7 mouse cellular contexts compared by ENCODE assay signal in the genomic region with DNA sequence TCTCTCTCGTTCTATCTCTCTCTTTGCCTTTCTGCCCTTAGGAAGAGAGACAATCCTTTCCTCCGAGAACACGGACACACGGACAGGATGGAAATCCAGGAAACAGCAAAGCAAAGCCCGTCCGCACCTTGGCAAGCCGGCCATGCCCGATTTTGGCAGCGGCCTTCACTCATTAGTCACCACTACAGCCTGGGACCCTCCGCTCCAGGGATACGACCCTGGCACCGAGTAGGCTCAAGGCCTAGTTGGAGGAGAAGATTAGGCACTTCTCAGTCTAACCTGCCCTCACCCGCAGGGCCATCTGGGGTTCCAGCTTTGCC. TPM values are rescaled to one million over a fixed set of nuclear protein-coding genes. Genes with fewer than 3 reads are reported as not detected.
DNase-seq lines count a peak whose midpoint lies in the region; ATAC-seq and TF ChIP-seq lines count a peak whose summit lies in the region.

No protein-coding gene starts in this region.

- WGBS in kidney, postnatal 0 days = 0% methylated on average over 12 of the region's 13 CpGs
- 0% methylated on average over 13 of the region's 13 CpGs for WGBS in embryonic facial prominence, embryonic 11.5 days
- under 1% methylated on average over 13 of the region's 13 CpGs for WGBS in hindbrain, embryonic 12.5 days
- WGBS in midbrain, embryonic 12.5 days = 0% methylated on average over 13 of the region's 13 CpGs

- H3K4me3 ChIP-seq in kidney, postnatal 0 days (replicated peaks; ENCODE audit: low read depth, low read length) = peak overlapping the region; percentile 91
- peak overlapping the region; percentile 97 for H3K4me3 ChIP-seq in embryonic facial prominence, embryonic 11.5 days (ENCODE audit: low read depth, low read length)
- H3K4me3 ChIP-seq in hindbrain, embryonic 12.5 days = peak overlapping the region; percentile 94
- peak overlapping the region; percentile 90 for H3K4me3 ChIP-seq in midbrain, embryonic 12.5 days

- peak overlapping the region; percentile 95 for H3K9ac ChIP-seq in kidney, postnatal 0 days (ENCODE audit: low read depth, low read length)
- peak overlapping the region; percentile 97 for H3K9ac ChIP-seq in embryonic facial prominence, embryonic 11.5 days (replicated peaks; ENCODE audit: low read length)
- peak overlapping the region; percentile 95 for H3K9ac ChIP-seq in hindbrain, embryonic 12.5 days
- H3K9ac ChIP-seq in midbrain, embryonic 12.5 days (replicated peaks) = peak overlapping the region; percentile 97

- H3K27ac ChIP-seq in kidney, postnatal 0 days = peak overlapping the region; percentile 97
- no peak overlapping the region; the same call in 1 of the 2 replicates for H3K27ac ChIP-seq in embryonic facial prominence, embryonic 11.5 days (replicated peaks; ENCODE audit: low read depth, low read length)
- H3K27ac ChIP-seq in hindbrain, embryonic 12.5 days = peak overlapping the region; percentile 96
- H3K27ac ChIP-seq in midbrain, embryonic 12.5 days (replicated peaks) = peak overlapping the region; percentile 90

- no peak for ATAC-seq in kidney, postnatal 0 days (replicated peaks; ENCODE audit: low FRiP score, low read depth)
- ATAC-seq in embryonic facial prominence, embryonic 11.5 days (replicated peaks; ENCODE audit: insufficient number of reproducible peaks, low FRiP score, low TSS enrichment, low read depth) = no peak
- peak; percentile 9; the same call in 1 of the 2 replicates for ATAC-seq in hindbrain, embryonic 12.5 days (ENCODE audit: low FRiP score)
- no peak for ATAC-seq in midbrain, embryonic 12.5 days (ENCODE audit: low FRiP score, low read depth)
- no peak for ATAC-seq in erythroid progenitor cell, adult 5-6 weeks (replicated peaks; ENCODE audit: low FRiP score, poor library complexity, severe bottlenecking)

- H3K9me3 ChIP-seq in kidney, postnatal 0 days (replicated peaks; ENCODE audit: low read length) = no peaks in the 10 kb centered on the region
- H3K9me3 ChIP-seq in embryonic facial prominence, embryonic 11.5 days (replicated peaks; ENCODE audit: control insufficient read depth, low read length) = no peaks in the 10 kb centered on the region
- H3K9me3 ChIP-seq in hindbrain, embryonic 12.5 days (replicated peaks) = no peaks in the 10 kb centered on the region
- no peaks in the 10 kb centered on the region for H3K9me3 ChIP-seq in midbrain, embryonic 12.5 days

- H3K4me1 ChIP-seq in kidney, postnatal 0 days (replicated peaks; ENCODE audit: insufficient read depth, low read length) = peaks cover 38% of the 10 kb centered on the region
- peaks cover 10% of the 10 kb centered on the region; the same call in 1 of the 2 replicates for H3K4me1 ChIP-seq in embryonic facial prominence, embryonic 11.5 days (ENCODE audit: control insufficient read depth, insufficient read depth, low read length)
- peaks cover 59% of the 10 kb centered on the region for H3K4me1 ChIP-seq in hindbrain, embryonic 12.5 days
- peaks cover 45% of the 10 kb centered on the region for H3K4me1 ChIP-seq in midbrain, embryonic 12.5 days

- peak overlapping the region; percentile 80 for H3K4me2 ChIP-seq in kidney, postnatal 0 days (ENCODE audit: low read length)
- peak overlapping the region; percentile 76 for H3K4me2 ChIP-seq in embryonic facial prominence, embryonic 11.5 days (ENCODE audit: low read depth, low read length)
- peak overlapping the region; percentile 84 for H3K4me2 ChIP-seq in hindbrain, embryonic 12.5 days (replicated peaks)
- peak overlapping the region; percentile 83 for H3K4me2 ChIP-seq in midbrain, embryonic 12.5 days (replicated peaks)

- 0 out of 2 replicates have a peak, but pooled peaks cover 5% of the 10 kb centered on the region for H3K36me3 ChIP-seq in kidney, postnatal 0 days (ENCODE audit: insufficient read depth, low read length)
- H3K36me3 ChIP-seq in embryonic facial prominence, embryonic 11.5 days (replicated peaks; ENCODE audit: control insufficient read depth, insufficient read depth, low read depth, low read length) = no peaks in the 10 kb centered on the region; the same call in 1 of the 2 replicates
- peaks cover 24% of the 10 kb centered on the region for H3K36me3 ChIP-seq in hindbrain, embryonic 12.5 days
- H3K36me3 ChIP-seq in midbrain, embryonic 12.5 days = peaks cover 24% of the 10 kb centered on the region

- DNase-seq in kidney, postnatal 0 days (ENCODE audit: low spot score) = no peak
- DNase-seq in kidney, adult 8-10 months = no peak
- no peak for DNase-seq in embryonic facial prominence, embryonic 11.5 days (ENCODE audit: low spot score)
- DNase-seq in frontal cortex, postnatal 25 days (ENCODE audit: low spot score in 2 of 2) = no peak

- no peak for TF ChIP-seq CTCF in kidney, postnatal 0 days (IDR thresholded peaks at IDR 0.05; ENCODE audit: low read depth)

- no peaks in the 10 kb centered on the region for H3K27me3 ChIP-seq in kidney, postnatal 0 days (ENCODE audit: insufficient read depth, low read length)
- no peaks in the 10 kb centered on the region for H3K27me3 ChIP-seq in embryonic facial prominence, embryonic 11.5 days (ENCODE audit: control insufficient read depth, insufficient read depth, low read length)
- no peaks in the 10 kb centered on the region for H3K27me3 ChIP-seq in hindbrain, embryonic 12.5 days
- H3K27me3 ChIP-seq in midbrain, embryonic 12.5 days = no peaks in the 10 kb centered on the region

RNA-seq across cellular contexts. Expression of a gene that starts 0.9 kb away (rescaled TPM):
- polyA plus RNA-seq in kidney, postnatal 0 days (2015; fragmentation: Nextera tagmentation; extraction: Ambion mirVana) = 94.0 and 103 TPM in 2 replicates
- polyA plus RNA-seq in embryonic facial prominence, embryonic 11.5 days (2014; fragmentation: Nextera tagmentation; extraction: Ambion mirVana) = 25.7 and 34.5 TPM in 2 replicates
- polyA plus RNA-seq in hindbrain, embryonic 12.5 days (2016; fragmentation: Nextera tagmentation; extraction: Ambion mirVana) = 80.9 and 81.9 TPM in 2 replicates
- 57.1 and 63.4 TPM in 2 replicates for polyA plus RNA-seq in midbrain, embryonic 12.5 days (2016; fragmentation: Nextera tagmentation; extraction: Ambion mirVana)
- not detected in 2 replicates for total RNA-seq in erythroid progenitor cell, adult 5-6 weeks (2015; ENCODE audit: low replicate concordance)
- 0.30 TPM in 1 of 2 replicates, not detected in the other for total RNA-seq in erythroid progenitor cell, adult 5-6 weeks (2017; ENCODE audit: low replicate concordance)

RNA-seq across cellular contexts. Expression of a gene that starts 17.4 kb away (rescaled TPM):
- polyA plus RNA-seq in kidney, postnatal 0 days (2015; fragmentation: Nextera tagmentation; extraction: Ambion mirVana) = 47.6 and 50.4 TPM in 2 replicates
- 17.7 and 22.5 TPM in 2 replicates for polyA plus RNA-seq in embryonic facial prominence, embryonic 11.5 days (2014; fragmentation: Nextera tagmentation; extraction: Ambion mirVana)
- polyA plus RNA-seq in hindbrain, embryonic 12.5 days (2016; fragmentation: Nextera tagmentation; extraction: Ambion mirVana) = 37.8 and 40.0 TPM in 2 replicates
- polyA plus RNA-seq in midbrain, embryonic 12.5 days (2016; fragmentation: Nextera tagmentation; extraction: Ambion mirVana) = 43.6 and 44.7 TPM in 2 replicates
- 1.3 and 2.9 TPM in 2 replicates for total RNA-seq in erythroid progenitor cell, adult 5-6 weeks (2015; ENCODE audit: low replicate concordance)
- total RNA-seq in erythroid progenitor cell, adult 5-6 weeks (2017; ENCODE audit: low replicate concordance) = 4.5 and 5.5 TPM in 2 replicates

RNA-seq across cellular contexts. Expression of a gene that starts 17.6 kb away (rescaled TPM):
- 144 and 157 TPM in 2 replicates for polyA plus RNA-seq in kidney, postnatal 0 days (2015; fragmentation: Nextera tagmentation; extraction: Ambion mirVana)
- 114 and 117 TPM in 2 replicates for polyA plus RNA-seq in embryonic facial prominence, embryonic 11.5 days (2014; fragmentation: Nextera tagmentation; extraction: Ambion mirVana)
- 79.7 and 88.2 TPM in 2 replicates for polyA plus RNA-seq in hindbrain, embryonic 12.5 days (2016; fragmentation: Nextera tagmentation; extraction: Ambion mirVana)
- 73.9 and 88.4 TPM in 2 replicates for polyA plus RNA-seq in midbrain, embryonic 12.5 days (2016; fragmentation: Nextera tagmentation; extraction: Ambion mirVana)
- 5.8 and 10.9 TPM in 2 replicates for total RNA-seq in erythroid progenitor cell, adult 5-6 weeks (2015; ENCODE audit: low replicate concordance)
- total RNA-seq in erythroid progenitor cell, adult 5-6 weeks (2017; ENCODE audit: low replicate concordance) = 12.5 and 13.3 TPM in 2 replicates

RNA-seq across cellular contexts. Expression of a gene that starts 21.7 kb away (rescaled TPM):
- 29.0 and 33.3 TPM in 2 replicates for polyA plus RNA-seq in kidney, postnatal 0 days (2015; fragmentation: Nextera tagmentation; extraction: Ambion mirVana)
- polyA plus RNA-seq in embryonic facial prominence, embryonic 11.5 days (2014; fragmentation: Nextera tagmentation; extraction: Ambion mirVana) = 27.9 and 28.1 TPM in 2 replicates
- polyA plus RNA-seq in hindbrain, embryonic 12.5 days (2016; fragmentation: Nextera tagmentation; extraction: Ambion mirVana) = 52.1 and 53.0 TPM in 2 replicates
- polyA plus RNA-seq in midbrain, embryonic 12.5 days (2016; fragmentation: Nextera tagmentation; extraction: Ambion mirVana) = 48.3 and 49.0 TPM in 2 replicates
- 1.7 TPM in 1 of 2 replicates, not detected in the other for total RNA-seq in erythroid progenitor cell, adult 5-6 weeks (2015; ENCODE audit: low replicate concordance)
- total RNA-seq in erythroid progenitor cell, adult 5-6 weeks (2017; ENCODE audit: low replicate concordance) = 0.30 and 0.39 TPM in 2 replicates

RNA-seq across cellular contexts. Expression of a gene that starts 45.7 kb away (rescaled TPM):
- polyA plus RNA-seq in kidney, postnatal 0 days (2015; fragmentation: Nextera tagmentation; extraction: Ambion mirVana) = 44.4 and 47.2 TPM in 2 replicates
- polyA plus RNA-seq in embryonic facial prominence, embryonic 11.5 days (2014; fragmentation: Nextera tagmentation; extraction: Ambion mirVana) = 54.0 and 61.6 TPM in 2 replicates
- polyA plus RNA-seq in hindbrain, embryonic 12.5 days (2016; fragmentation: Nextera tagmentation; extraction: Ambion mirVana) = 54.2 and 61.8 TPM in 2 replicates
- polyA plus RNA-seq in midbrain, embryonic 12.5 days (2016; fragmentation: Nextera tagmentation; extraction: Ambion mirVana) = 54.1 and 56.0 TPM in 2 replicates
- total RNA-seq in erythroid progenitor cell, adult 5-6 weeks (2015; ENCODE audit: low replicate concordance) = 2.5 TPM in 1 of 2 replicates, not detected in the other
- total RNA-seq in erythroid progenitor cell, adult 5-6 weeks (2017; ENCODE audit: low replicate concordance) = 8.6 and 23.7 TPM in 2 replicates
